Mouse (Mus musculus) small intestine, adult 2 months (tissue): ENCODE data around the gene Msx3.

Experiments used
- CTCF ChIP-seq: fragments of 200-500 bp; IDR thresholded peaks from 2 replicates; pipeline ENCODE4 v1.5.1; 2012; ENCODE audit warnings: low read depth, mild to moderate bottlenecking, control low read depth, inconsistent platforms, low read length, moderate library complexity, mixed read lengths; ENCODE audit not compliant: insufficient replicate concordance, insufficient read length; ENCODE audit errors: extremely low read depth
- POLR2A ChIP-seq: fragments of 200-500 bp; IDR thresholded peaks from 2 replicates; pipeline ENCODE4 v1.6.1; 2012; ENCODE audit warnings: low read depth, mild to moderate bottlenecking, control low read depth, inconsistent platforms, low read length, moderate library complexity

DNA sequence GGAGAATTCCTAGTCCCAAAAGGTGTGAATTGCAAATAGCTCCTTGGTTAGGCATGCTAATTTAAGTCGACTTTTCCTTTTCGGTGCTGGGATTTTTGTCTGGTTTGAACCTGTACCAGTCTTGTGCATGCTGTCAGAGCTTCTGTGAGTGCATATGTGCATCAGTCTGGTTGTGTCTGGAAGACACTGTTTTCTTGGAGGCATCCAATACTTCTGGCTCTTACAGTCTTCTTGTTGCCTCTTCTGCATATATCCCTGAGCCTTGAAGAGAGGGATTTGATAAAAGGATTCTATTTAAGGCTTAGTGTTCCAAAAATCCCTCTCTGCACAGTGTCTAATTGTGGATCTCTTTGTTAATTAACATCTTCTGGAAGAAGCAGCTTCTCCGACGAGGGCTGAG is 5.2 kb upstream of the Msx3 start:
- TF ChIP-seq CTCF (no peak), POLR2A (no peak)
